Mouse (Mus musculus) ES-E14 (cell line): ENCODE results near the gene Cenps. TPM values are rescaled to one million over a fixed set of nuclear protein-coding genes. Genes with fewer than 3 reads are reported as not detected.

Experiments used
- DNase-seq: peaks from one replicate; pipeline ENCODE4 v3.0.0-alpha.2; 2013; ENCODE audit warnings: low read depth, low spot score
- H3K27ac ChIP-seq: 2 replicates; pipeline ENCODE4 v1.5.1; 2012; ENCODE audit warnings: low read depth, mild to moderate bottlenecking, low read length, moderate library complexity, mixed read lengths; ENCODE audit not compliant: poor library complexity, insufficient read depth, severe bottlenecking
- H3K36me3 ChIP-seq: 2 replicates; pipeline ENCODE4 v1.6.1; 2012; ENCODE audit warnings: mild to moderate bottlenecking, low read length, moderate library complexity, mixed read lengths; ENCODE audit not compliant: control insufficient read depth, poor library complexity, insufficient read depth, severe bottlenecking
- H3K4me1 ChIP-seq, 2 experiments: fragments of 150-350 bp in 1 of 2; sonication (generic) in 1 of 2; 2 replicates each; pipeline ENCODE4 v1.6.1; 2012; ENCODE audit warnings: low read length in 2 of 2, mild to moderate bottlenecking in 1 of 2, mixed read lengths in 1 of 2; ENCODE audit not compliant: control insufficient read depth in 2 of 2, insufficient read depth in 2 of 2, poor library complexity in 1 of 2
- H3K4me3 ChIP-seq, 2 experiments: fragments of 150-350 bp in 1 of 2; sonication (generic) in 1 of 2; 2 replicates each; pipeline ENCODE4 v1.5.1; 2012; ENCODE audit warnings: low read length in 2 of 2, low read depth in 1 of 2, mild to moderate bottlenecking in 1 of 2, mixed read lengths in 1 of 2; ENCODE audit not compliant: insufficient read depth in 1 of 2, poor library complexity in 1 of 2, severe bottlenecking in 1 of 2
- H3K9ac ChIP-seq: 2 replicates; pipeline ENCODE4 v1.6.1; 2012; ENCODE audit warnings: low read depth, mild to moderate bottlenecking, low read length, mixed read lengths; ENCODE audit not compliant: poor library complexity, insufficient read depth, severe bottlenecking
- H3K9me3 ChIP-seq: fragments of 150-350 bp; sonication (generic); 2 replicates; pipeline ENCODE4 v1.6.1; 2012; ENCODE audit warnings: low read depth, mild to moderate bottlenecking, low read length; ENCODE audit not compliant: control insufficient read depth, insufficient read depth
- CHD2 ChIP-seq: IDR thresholded peaks from 2 replicates; pipeline ENCODE4 v1.6.1; 2014; ENCODE audit warnings: mild to moderate bottlenecking, low read depth, low read length, inconsistent platforms
- HCFC1 ChIP-seq: IDR thresholded peaks from 2 replicates; pipeline ENCODE4 v1.6.1; 2012; ENCODE audit warnings: low read length, inconsistent platforms, borderline replicate concordance; ENCODE audit not compliant: insufficient read depth
- MAFK ChIP-seq: IDR thresholded peaks from 2 replicates; pipeline ENCODE4 v1.6.1; 2014; ENCODE audit warnings: mild to moderate bottlenecking, low read depth, low read length, inconsistent platforms; ENCODE audit not compliant: insufficient read depth
- ZC3H11A ChIP-seq: IDR thresholded peaks from 2 replicates; pipeline ENCODE4 v1.6.1; 2012; ENCODE audit warnings: low read depth, mild to moderate bottlenecking, inconsistent platforms, low read length, borderline replicate concordance
- ZNF384 ChIP-seq: IDR thresholded peaks from 2 replicates; pipeline ENCODE4 v1.6.1; 2012; ENCODE audit warnings: low read depth, low read length, inconsistent platforms
- in situ Hi-C, 2 experiments: fragments of 600-800 bp; cut with MboI; formaldehyde crosslinking; loops; one replicate each; pipeline ENCODE4 v1.15.1; 2025; ENCODE audit warnings: low sequenced_read_pairs in 2 of 2, inconsistent platforms in 1 of 2; ENCODE audit not compliant: unreplicated experiment in 2 of 2
- total RNA-seq: library from RNA; depleted of rRNA; stranded (reverse); fragments of 300-350 nt; gene quantifications from 2 replicates; pipeline ENCODE4 v1.2.3, GENCODE M21; 2012

Cenps gene
- total RNA-seq, 1 experiment: 15.2 TPM

DNA sequence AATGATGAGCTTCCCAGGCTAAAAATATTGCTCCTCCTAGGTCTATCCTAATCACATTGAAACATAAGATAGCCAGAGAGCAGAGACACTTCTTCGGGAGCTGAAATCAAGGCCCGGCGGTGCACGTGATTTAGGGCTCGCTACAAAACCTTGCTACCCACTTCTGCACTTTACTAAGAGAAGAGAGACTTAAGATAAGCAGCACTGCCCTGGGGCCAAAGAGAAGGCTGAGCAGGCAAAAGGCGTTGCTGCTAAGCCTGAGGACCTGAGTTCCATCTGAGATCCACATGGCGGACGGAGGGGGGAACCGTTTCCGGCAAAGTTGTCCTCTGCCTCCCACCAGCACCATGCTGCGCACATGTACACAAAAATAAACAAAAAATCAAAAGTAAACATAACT, 38.9 kb downstream of the Cenps start:
- Histone ChIP-seq H3K9ac (peak overlapping the region; percentile 84), H3K36me3 (peaks cover 3% of the 10 kb centered on the region; the same call in 1 of the 2 replicates), H3K27ac (peak overlapping the region; percentile 49), H3K9me3 (no peaks in the 10 kb centered on the region), H3K4me3 (peak overlapping the region; percentile 79 to 100), H3K4me1 (peaks cover 0 to 3% of the 10 kb centered on the region in 2 experiments; a peak in 1 of 4 replicates)
- in situ Hi-C loops: no loop called here
- TF ChIP-seq HCFC1 (no peak), MAFK (no peak), CHD2 (no peak), ZNF384 (no peak), ZC3H11A (no peak)
- no peak for DNase-seq

- no peak for TF ChIP-seq CHD2
- no peak for TF ChIP-seq ZNF384
- TF ChIP-seq HCFC1: no peak
- TF ChIP-seq ZC3H11A: no peak
- no peak for TF ChIP-seq MAFK
- in situ Hi-C loops: no loop called here
- Histone ChIP-seq H3K9me3 (no peaks in the 10 kb centered on the region), H3K36me3 (peaks cover 3% of the 10 kb centered on the region; the same call in 1 of the 2 replicates), H3K27ac (no peak overlapping the region), H3K4me1 (peaks cover 0 to 3% of the 10 kb centered on the region in 2 experiments; a peak in 1 of 4 replicates), H3K4me3 (peak overlapping the region in 1 of 2 experiments; percentile 100; a peak in 2 of 4 replicates), H3K9ac (peak overlapping the region; percentile 84; the same call in 1 of the 2 replicates)
- no peak for DNase-seq
Observed at GRCm38 (mm10) chr4:149097956-149098355, 39.5 kb downstream of the Cenps start.

GRCm38 (mm10) chr4:149091364-149091763, 46.1 kb downstream of the Cenps start:
- DNase-seq: no peak
- Histone ChIP-seq H3K27ac (no peak overlapping the region), H3K9me3 (no peaks in the 10 kb centered on the region), H3K4me1 (peaks cover 0 to 7% of the 10 kb centered on the region in 2 experiments; a peak in 1 of 4 replicates), H3K9ac (no peak overlapping the region), H3K4me3 (no peak overlapping the region), H3K36me3 (no peaks in the 10 kb centered on the region)
- no peak for TF ChIP-seq CHD2
- TF ChIP-seq MAFK: no peak
- no peak for TF ChIP-seq HCFC1
- no peak for TF ChIP-seq ZNF384
- no peak for TF ChIP-seq ZC3H11A
- in situ Hi-C loops: no loop called here

DNA sequence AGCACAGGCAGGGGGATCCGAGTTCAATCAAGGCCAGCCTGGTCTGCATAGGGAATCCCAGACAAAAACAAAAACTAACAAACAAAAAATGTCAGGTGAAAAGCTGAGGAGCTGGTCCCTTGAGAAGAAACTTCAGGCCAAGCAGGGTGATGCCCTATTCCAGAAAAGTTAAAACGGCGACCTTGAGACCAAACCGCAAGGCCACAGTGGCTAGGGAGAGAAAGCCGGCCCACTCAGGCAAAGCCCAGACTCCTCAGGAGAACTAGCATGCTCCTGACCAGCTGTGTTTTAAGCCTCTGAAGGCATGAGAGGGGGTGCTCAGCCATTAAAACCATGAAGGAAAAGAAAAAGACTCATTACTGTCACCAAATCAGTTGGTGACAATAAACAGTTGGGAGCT, 52.0 kb downstream of the Cenps start:
- in situ Hi-C loops: loop anchor here in 1 of 2 experiments (10.0 kb wide), 1 partner anchor 391 kb away; no protein-coding TSS in a partner anchor
- peaks cover 0 to 15% of the 10 kb centered on the region in 2 experiments; a peak in 1 of 4 replicates for H3K4me1 ChIP-seq
- no peak for TF ChIP-seq HCFC1
- no peak overlapping the region for H3K27ac ChIP-seq
- no peaks in the 10 kb centered on the region; the same call in 1 of the 2 replicates for H3K36me3 ChIP-seq
- H3K4me3 ChIP-seq: no peak overlapping the region
- no peak for DNase-seq
- no peak overlapping the region for H3K9ac ChIP-seq
- no peaks in the 10 kb centered on the region for H3K9me3 ChIP-seq

GRCm38 (mm10) chr4:149081528-149081927, 55.9 kb downstream of the Cenps start:
- TF ChIP-seq ZC3H11A: no peak
- no peak for TF ChIP-seq ZNF384
- TF ChIP-seq CHD2: no peak
- no peak for TF ChIP-seq MAFK
- TF ChIP-seq HCFC1: no peak
- DNase-seq: no peak
- Histone ChIP-seq H3K4me1 (peaks cover 0 to 7% of the 10 kb centered on the region in 2 experiments; a peak in 2 of 4 replicates), H3K9me3 (no peaks in the 10 kb centered on the region), H3K36me3 (no peaks in the 10 kb centered on the region; the same call in 1 of the 2 replicates), H3K27ac (no peak overlapping the region), H3K9ac (no peak overlapping the region; the same call in 1 of the 2 replicates), H3K4me3 (peak overlapping the region in 1 of 2 experiments; percentile 7; a peak in 1 of 4 replicates)
- in situ Hi-C loops: loop anchor here in 1 of 2 experiments (10.0 kb wide), 1 partner anchor 387 kb away; no protein-coding TSS in a partner anchor
